Mouse (Mus musculus) layer of hippocampus, adult 9-11 months (tissue): Measurements from ENCODE around the gene Hist1h1d.
"Not testable (repeated sequence)": the region's sequence is repeated elsewhere in the genome, so short reads cannot be mapped to it uniquely, and the experiment has no call there.

Experiments used
- DNase-seq: peaks from one replicate; pipeline ENCODE4 v3.0.0; 2022

Gene Hist1h1d

GRCm38 (mm10) chr13:23550761-23551145, 2.3 kb upstream of the Hist1h1d start:
- no peak for DNase-seq

- peak; percentile 94 for DNase-seq
Observed at GRCm38 (mm10) chr13:23551146-23551834, 1.8 kb upstream of the Hist1h1d start, which contains the start of gene Hist1h4f. Gene Hist1h4f (minus strand): TSS chr13:23551648.

GRCm38 (mm10) chr13:23551931-23552914, 839 bp upstream of the Hist1h1d start:
- DNase-seq = no peak

DNA sequence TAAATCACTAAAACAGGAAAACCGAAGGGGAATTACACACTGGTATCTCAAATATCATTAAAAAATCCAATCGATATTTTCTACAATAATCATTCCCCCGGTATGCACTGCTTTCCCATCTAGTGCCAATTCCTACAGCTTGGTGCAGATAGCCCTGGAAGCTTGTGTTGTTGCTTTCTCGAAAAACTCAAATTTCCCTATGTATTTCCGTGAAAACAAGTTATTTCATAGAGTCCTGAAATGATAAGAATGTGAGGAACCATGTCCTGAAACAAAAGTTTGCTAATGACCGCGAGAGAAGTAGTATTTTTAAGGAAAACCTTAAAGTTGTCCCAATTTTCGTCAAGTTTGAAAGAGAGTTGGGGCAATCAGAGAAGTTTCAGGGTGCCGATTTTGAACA, 1.3 kb downstream of the Hist1h1d start:
- no peak for DNase-seq

DNA sequence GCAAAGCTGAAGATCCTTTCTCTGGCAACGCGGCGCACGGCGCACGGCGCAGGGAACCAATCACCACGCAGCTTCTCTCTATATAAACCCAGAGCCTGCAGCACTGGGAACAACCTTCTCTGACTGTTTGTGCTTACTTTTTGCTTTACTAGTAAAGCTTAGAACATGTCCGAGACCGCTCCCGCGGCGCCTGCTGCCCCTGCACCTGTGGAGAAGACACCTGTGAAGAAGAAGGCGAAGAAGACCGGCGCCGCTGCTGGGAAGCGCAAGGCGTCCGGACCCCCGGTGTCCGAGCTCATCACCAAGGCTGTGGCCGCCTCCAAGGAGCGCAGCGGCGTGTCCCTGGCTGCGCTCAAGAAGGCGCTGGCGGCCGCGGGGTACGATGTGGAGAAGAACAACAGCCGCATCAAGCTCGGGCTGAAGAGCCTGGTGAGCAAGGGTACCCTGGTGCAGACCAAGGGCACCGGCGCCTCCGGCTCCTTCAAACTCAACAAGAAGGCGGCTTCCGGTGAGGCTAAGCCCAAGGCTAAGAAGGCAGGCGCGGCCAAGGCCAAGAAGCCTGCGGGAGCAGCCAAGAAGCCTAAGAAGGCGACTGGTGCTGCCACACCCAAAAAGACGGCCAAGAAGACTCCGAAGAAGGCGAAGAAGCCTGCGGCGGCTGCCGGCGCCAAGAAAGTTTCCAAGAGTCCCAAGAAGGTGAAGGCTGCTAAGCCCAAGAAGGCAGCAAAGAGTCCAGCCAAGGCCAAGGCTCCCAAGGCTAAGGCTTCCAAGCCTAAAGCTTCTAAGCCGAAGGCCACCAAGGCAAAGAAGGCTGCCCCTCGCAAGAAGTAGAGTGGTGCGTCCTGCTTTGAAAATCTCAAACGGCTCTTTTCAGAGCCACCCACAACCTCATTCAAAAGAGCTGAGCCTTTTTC, 2.1 kb downstream of the Hist1h1d start:
- DNase-seq = peak; percentile 81

GRCm38 (mm10) chr13:23555839-23556416, 2.9 kb downstream of the Hist1h1d start:
- peak; percentile 88 for DNase-seq

DNA sequence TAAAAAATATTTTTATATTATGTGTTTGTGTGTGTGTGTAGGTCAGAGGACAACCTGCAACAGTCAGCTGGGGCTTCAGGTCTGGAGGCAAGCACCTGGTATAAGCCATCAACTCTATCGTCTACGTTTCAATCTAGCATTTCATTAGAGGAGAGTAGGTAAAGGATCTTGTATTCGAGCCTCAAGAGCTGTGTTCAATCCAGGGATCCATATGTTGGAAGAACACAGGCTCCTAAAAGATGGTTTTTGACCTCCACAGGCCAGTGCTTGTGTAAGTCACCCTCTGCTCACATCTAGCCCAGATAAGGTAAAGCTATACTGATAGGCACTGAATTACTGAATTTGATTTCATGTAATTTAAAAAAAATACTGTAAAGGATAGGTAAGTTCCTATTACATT, 3.8 kb downstream of the Hist1h1d start:
- no peak for DNase-seq

DNA sequence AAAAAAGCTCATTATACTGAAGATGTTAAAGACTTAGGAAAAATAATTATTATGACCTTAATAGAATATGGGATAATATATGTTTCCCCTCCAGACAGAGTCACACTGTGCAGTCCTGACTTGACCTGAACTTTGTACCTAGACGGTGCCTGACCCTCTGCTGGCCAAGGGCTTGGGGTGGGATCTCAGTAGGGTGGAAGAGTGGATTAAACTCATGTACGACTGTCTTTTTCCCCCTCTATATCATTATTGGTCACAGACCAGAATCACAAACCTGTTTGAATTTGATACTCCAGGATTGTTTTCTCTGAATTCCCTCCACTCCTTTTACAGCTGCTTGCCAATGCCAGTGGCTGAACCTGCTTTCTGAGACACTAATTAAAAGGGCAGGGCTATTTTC, 7.6 kb downstream of the Hist1h1d start:
- not testable (repeated sequence) for DNase-seq

DNA sequence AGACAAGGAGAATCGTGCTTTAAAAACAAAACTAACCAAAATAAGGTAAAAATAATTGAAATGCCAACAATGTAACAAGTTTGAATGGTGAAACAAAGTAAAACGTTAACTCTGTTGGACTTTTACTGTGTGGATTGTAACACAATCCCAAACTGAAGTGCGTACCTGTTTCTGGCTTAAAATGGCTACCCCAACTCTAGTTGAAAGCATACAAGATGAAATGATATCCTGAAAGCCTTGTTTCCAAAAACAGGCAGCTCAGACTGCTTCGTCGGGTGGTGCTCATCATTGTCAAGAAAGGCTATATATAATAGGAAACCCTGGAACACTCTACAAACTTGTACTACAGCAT, 8.4 kb downstream of the Hist1h1d start:
- not testable (repeated sequence) for DNase-seq

- DNase-seq = peak; percentile 97
Observed at GRCm38 (mm10) chr13:23561883-23562659, 9.0 kb downstream of the Hist1h1d start, which contains the start of gene Hist1h3e. Gene Hist1h3e (minus strand): TSS chr13:23562369.

DNA sequence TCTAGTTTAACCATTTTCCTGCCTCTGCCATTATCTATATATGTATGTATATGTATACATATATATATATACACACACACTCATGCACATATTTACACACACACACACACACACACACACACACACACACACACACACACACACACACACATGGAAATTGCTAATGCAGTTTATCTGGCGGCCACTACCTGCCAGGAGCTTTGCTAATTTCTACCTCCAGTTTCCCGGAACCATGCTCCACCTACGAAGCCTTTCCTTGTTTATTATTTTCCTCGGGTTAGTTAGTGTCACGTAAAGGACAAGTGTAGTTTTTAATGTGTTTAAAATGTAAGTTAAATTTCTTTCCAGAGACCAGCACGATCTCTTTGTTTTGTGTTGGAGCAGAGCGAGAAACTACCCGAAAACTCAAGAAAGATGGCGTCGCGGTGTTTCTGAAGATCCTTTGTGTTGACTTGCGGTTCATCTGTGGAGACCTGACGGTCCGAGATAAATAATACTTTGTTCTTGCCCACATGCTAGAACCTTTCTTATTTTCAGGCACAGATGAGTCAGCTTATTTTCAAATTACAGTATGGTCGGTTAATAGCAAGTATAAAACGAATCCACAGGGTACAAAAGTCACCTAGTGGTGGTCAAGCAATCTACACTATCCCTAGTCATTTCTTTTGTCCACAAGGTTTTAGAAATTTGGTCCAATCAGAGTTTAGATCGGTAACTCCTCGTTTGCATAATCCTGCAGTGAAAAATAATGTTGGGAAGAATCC, 9.8 kb downstream of the Hist1h1d start:
- no peak for DNase-seq

GRCm38 (mm10) chr13:23564482-23564881, 11.4 kb downstream of the Hist1h1d start:
- DNase-seq = no peak

DNA sequence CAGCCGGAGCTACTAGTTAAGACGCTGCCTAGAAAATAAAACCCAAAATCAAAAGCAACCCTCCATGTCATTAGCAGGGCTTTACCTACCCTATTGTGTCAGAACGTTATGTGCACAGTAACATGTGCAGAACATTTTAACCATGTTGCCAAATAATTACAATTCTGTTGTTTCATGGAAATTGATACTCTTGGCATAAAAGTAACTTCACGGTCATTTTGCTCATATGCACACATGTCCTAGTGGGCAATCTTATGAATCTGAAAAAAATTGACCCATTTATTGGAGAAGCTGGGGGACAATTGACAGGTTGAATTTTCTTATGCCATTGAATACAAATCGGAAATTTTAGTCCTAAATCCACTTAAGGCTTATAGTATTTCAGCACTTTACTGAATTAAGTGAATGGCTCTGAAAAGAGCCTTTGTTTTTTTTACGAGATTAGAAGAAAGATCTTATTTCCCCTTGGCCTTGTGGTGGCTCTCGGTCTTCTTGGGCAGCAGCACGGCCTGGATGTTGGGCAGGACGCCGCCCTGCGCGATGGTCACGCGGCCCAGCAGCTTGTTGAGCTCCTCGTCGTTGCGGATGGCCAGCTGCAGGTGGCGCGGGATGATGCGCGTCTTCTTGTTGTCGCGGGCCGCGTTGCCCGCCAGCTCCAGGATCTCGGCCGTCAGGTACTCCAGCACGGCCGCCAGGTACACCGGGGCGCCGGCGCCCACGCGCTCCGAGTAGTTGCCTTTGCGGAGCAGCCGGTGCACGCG, 17.4 kb downstream of the Hist1h1d start:
- DNase-seq = not testable (repeated sequence)

- DNase-seq = peak; percentile 85
Observed at GRCm38 (mm10) chr13:23571022-23571503, 18.0 kb downstream of the Hist1h1d start, which contains the start of the genes Hist1h2ae and Hist1h2bg. Gene Hist1h2ae (minus strand): TSS chr13:23571220. Gene Hist1h2bg (plus strand): TSS chr13:23571396.

DNA sequence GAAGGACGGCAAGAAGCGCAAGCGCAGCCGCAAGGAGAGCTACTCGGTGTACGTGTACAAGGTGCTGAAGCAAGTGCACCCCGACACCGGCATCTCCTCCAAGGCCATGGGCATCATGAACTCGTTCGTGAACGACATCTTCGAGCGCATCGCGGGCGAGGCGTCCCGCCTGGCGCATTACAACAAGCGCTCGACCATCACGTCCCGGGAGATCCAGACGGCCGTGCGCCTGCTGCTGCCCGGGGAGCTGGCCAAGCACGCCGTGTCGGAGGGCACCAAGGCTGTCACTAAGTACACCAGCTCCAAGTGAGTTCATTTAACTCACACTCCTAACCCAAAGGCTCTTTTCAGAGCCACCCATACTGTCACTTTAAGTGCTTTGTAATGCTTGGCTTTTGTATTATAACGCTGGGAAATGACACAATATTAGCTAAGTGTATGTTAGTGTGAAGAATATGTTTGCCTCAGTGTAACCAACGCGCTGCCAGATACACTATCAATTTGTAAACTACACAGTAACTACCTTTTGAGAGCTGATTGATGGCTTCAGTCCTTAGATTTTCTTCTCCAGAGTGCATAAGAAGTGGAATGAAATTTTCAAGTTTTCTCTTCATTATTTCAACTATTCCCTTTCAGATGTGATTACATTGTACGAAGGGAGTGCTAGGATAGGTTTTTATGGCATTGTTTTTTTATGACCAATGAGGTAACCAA, 18.6 kb downstream of the Hist1h1d start:
- not testable (repeated sequence) for DNase-seq

GRCm38 (mm10) chr13:23572218-23573033, 19.4 kb downstream of the Hist1h1d start:
- DNase-seq = no peak

DNA sequence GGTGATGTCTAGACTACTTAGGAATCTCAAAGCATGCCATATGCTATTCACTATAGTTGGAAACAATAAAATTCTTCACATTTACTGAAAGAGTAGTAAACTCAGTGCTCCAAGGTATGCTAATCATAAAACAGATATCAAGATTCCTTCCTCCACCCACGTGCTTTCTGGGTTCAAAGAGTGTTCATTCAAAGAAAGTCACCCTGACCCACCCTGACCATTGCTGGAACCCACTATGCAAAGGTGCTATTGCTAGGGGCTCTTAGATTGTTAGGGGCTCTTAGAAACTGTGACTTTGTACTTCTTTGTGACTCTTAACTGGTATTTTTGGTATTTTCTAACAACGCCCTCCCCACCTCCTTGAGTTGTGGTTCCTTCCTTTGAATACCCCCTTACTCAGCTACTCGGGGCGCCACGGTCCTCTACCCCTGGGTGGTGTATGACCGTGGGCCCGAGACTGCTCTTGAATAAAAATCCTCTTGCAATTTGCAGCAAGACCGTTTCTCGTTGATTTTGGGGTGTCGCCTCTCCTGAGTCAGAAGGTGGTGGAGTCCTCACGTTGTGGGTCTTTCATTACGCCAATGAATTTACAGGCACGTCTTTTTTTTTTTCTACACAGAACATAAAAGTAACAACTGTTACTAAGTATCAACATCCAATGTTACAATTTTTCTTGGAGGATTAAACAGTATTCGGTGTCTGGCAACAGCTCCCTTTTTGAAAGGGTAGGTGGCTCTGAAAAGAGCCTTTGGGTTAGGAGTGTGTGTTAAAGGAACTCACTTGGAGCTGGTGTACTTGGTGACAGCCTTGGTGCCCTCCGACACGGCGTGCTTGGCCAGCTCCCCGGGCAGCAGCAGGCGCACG, 20.2 kb downstream of the Hist1h1d start:
- DNase-seq = not testable (repeated sequence)
